Mouse (Mus musculus) testis, adult 2 months (tissue): ENCODE measurements around the gene Rxfp4. TPM values are rescaled to one million over a fixed set of nuclear protein-coding genes. Genes with fewer than 3 reads are reported as not detected.

ENCODE experiments used
- H3K27ac ChIP-seq: fragments of 200-500 bp; 2 replicates; pipeline ENCODE4 v1.5.1; 2012; ENCODE audit warnings: low read depth, low read length; ENCODE audit not compliant: control insufficient read depth, insufficient read depth
- H3K27me3 ChIP-seq: fragments of 200-500 bp; 2 replicates; pipeline ENCODE4 v1.6.1; 2012; ENCODE audit warnings: mild to moderate bottlenecking, low read length, moderate library complexity; ENCODE audit not compliant: control insufficient read depth, insufficient read depth
- H3K36me3 ChIP-seq: fragments of 200-500 bp; 2 replicates; pipeline ENCODE4 v1.6.1; 2012; ENCODE audit warnings: mild to moderate bottlenecking, low read length; ENCODE audit not compliant: control insufficient read depth, insufficient read depth
- H3K4me1 ChIP-seq: fragments of 200-500 bp; 2 replicates; pipeline ENCODE4 v1.6.1; 2012; ENCODE audit warnings: low read length; ENCODE audit not compliant: control insufficient read depth, insufficient read depth
- H3K4me3 ChIP-seq: fragments of 200-500 bp; 2 replicates; pipeline ENCODE4 v1.5.1; 2012; ENCODE audit warnings: low read depth, mild to moderate bottlenecking, low read length, moderate library complexity, mixed read lengths; ENCODE audit not compliant: control insufficient read depth
- CTCF ChIP-seq: fragments of 200-500 bp; IDR thresholded peaks from 2 replicates; pipeline ENCODE4 v1.5.1; 2012; ENCODE audit warnings: low read depth, mild to moderate bottlenecking, inconsistent platforms, low read length, moderate library complexity; ENCODE audit not compliant: control insufficient read depth, insufficient read depth, insufficient replicate concordance
- POLR2A ChIP-seq: fragments of 200-500 bp; IDR thresholded peaks from 2 replicates; pipeline ENCODE4 v1.6.1; 2012; ENCODE audit warnings: low read depth, mild to moderate bottlenecking, inconsistent platforms, low read length, moderate library complexity; ENCODE audit not compliant: control insufficient read depth
- polyA plus RNA-seq: library from polyadenylated mRNA; depleted of rRNA; stranded (reverse); fragments of >200 nt; gene quantifications from 2 replicates; pipeline ENCODE4 v1.2.3, GENCODE M21; 2012

The Rxfp4 gene
- polyA plus RNA-seq, 1 experiment: not detected

- peaks cover 9% of the 10 kb centered on the region for H3K4me1 ChIP-seq
- TF ChIP-seq CTCF (no peak), POLR2A (no peak)
- no peaks in the 10 kb centered on the region for H3K27me3 ChIP-seq
- no peak overlapping the region for H3K4me3 ChIP-seq
- H3K27ac ChIP-seq: no peak overlapping the region
- no peaks in the 10 kb centered on the region for H3K36me3 ChIP-seq
These were observed 34.7 kb downstream of the Rxfp4 start for GRCm38 (mm10) chr3:88618074-88618871.

- no peaks in the 10 kb centered on the region for H3K36me3 ChIP-seq
- H3K27me3 ChIP-seq: no peaks in the 10 kb centered on the region
- peaks cover 7% of the 10 kb centered on the region for H3K4me1 ChIP-seq
- H3K27ac ChIP-seq: no peak overlapping the region
- H3K4me3 ChIP-seq: no peak overlapping the region
- TF ChIP-seq CTCF: no peak
- TF ChIP-seq POLR2A: no peak
These were observed 35.9 kb downstream of the Rxfp4 start for GRCm38 (mm10) chr3:88616951-88617500.

DNA sequence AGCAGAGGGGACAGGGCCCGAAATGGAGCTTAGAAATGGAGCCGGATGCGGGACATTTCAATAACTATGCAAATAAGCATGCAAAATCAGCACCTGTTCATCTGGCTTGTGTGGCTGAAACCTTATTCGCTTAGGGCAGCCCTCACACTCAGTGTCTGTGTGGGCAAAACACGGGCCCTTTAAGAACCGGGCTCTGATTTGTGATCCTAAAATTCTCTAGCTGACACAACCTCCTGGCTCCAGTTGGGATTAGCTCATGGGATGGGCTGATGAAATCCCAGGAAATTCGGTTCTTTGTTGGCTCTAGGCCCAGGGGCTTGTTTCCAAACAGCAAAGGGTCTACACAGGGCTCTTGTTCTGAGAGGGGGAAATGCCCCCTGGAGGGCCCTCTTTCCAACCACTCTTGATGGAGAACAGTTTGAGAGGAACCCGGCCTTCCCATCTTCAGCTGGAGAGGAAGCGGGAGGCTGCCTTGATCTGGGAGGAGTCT, 37.0 kb downstream of the Rxfp4 start:
- Histone ChIP-seq H3K4me3 (peak overlapping the region; percentile 18; the same call in 1 of the 2 replicates), H3K4me1 (peaks cover 7% of the 10 kb centered on the region), H3K27me3 (no peaks in the 10 kb centered on the region), H3K36me3 (no peaks in the 10 kb centered on the region), H3K27ac (no peak overlapping the region; the same call in 1 of the 2 replicates)
- TF ChIP-seq CTCF: no peak
- no peak for TF ChIP-seq POLR2A

- no peak overlapping the region for H3K27ac ChIP-seq
- H3K4me1 ChIP-seq: peaks cover 5% of the 10 kb centered on the region
- H3K27me3 ChIP-seq: no peaks in the 10 kb centered on the region
- no peaks in the 10 kb centered on the region for H3K36me3 ChIP-seq
- no peak overlapping the region for H3K4me3 ChIP-seq
- no peak for TF ChIP-seq POLR2A
These were observed 37.8 kb downstream of the Rxfp4 start for GRCm38 (mm10) chr3:88615117-88615516.

GRCm38 (mm10) chr3:88614418-88614817, 38.5 kb downstream of the Rxfp4 start:
- Histone ChIP-seq H3K36me3 (no peaks in the 10 kb centered on the region), H3K27ac (no peak overlapping the region), H3K4me3 (no peak overlapping the region), H3K27me3 (no peaks in the 10 kb centered on the region), H3K4me1 (peaks cover 5% of the 10 kb centered on the region)
- TF ChIP-seq CTCF: no peak
- no peak for TF ChIP-seq POLR2A

- no peaks in the 10 kb centered on the region for H3K36me3 ChIP-seq
- TF ChIP-seq POLR2A (no peak), CTCF (no peak)
- no peaks in the 10 kb centered on the region; the same call in 1 of the 2 replicates for H3K4me1 ChIP-seq
These were observed 43.9 kb downstream of the Rxfp4 start for GRCm38 (mm10) chr3:88609066-88609465.

GRCm38 (mm10) chr3:88607758-88608138, 45.2 kb downstream of the Rxfp4 start:
- TF ChIP-seq CTCF (no peak), POLR2A (no peak)
- Histone ChIP-seq H3K36me3 (no peaks in the 10 kb centered on the region), H3K27ac (peak overlapping the region; percentile 71), H3K4me1 (no peaks in the 10 kb centered on the region; the same call in 1 of the 2 replicates), H3K27me3 (no peaks in the 10 kb centered on the region), H3K4me3 (peak overlapping the region; percentile 80)

More at GRCm38 (mm10) chr3:88609066-88609465, 43.9 kb downstream of the Rxfp4 start:
- Histone ChIP-seq H3K27ac (no peak overlapping the region), H3K4me3 (peak overlapping the region; percentile 80), H3K27me3 (no peaks in the 10 kb centered on the region)
